Mouse (Mus musculus): ENCODE results near the gene Nek8.

DNA sequence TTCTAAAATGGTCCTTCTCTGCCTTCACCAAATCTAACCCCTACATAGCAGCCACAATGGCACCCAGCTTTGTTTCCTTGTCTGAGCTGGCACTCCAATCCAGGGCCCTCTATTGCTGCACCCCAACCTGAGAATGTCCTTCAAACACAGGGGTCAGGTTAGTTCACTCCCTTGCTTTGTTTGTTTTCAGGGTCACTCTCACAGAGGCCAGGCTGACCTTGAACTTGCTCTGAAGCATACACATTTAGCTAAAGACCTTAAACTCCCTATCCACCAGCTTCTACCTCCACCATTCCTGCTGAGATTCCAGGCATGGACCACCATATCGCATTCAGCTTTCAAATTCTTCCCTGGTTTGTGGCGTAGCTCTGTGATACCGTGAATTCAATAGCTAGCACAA is 2.0 kb downstream of the Nek8 start:
- TF ChIP-seq CTCF (IDR thresholded peaks at IDR 0.05; ENCODE audit: low read depth) = no peak
- no peak for TF ChIP-seq EP300 (IDR thresholded peaks at IDR 0.05; ENCODE audit: low read depth)
